Mouse (Mus musculus): ENCODE data around the gene Daxx.

DNA sequence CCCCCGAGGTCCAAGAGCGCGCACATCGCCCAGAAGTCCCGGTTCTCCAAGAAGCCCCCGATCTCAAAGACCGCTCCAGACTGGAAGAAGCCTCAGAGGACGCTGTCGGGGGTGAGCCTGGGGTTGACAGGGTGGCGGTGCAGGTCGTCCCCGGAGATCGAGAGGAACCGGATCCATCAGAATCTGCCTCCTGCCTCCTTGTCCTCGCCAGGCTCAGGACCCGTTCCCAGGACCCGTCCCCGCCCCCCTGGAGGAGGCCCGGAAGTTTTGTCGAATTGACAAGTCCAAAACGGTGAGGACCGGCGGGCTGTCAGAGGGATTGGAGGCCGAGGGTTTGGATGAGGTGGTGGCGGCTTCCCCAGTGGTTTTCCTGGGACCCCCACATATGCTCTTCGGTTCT lies 31.8 kb downstream of the Daxx start:
- TF ChIP-seq CTCF (IDR thresholded peaks at IDR 0.05; ENCODE audit: borderline replicate concordance, control insufficient read depth, extremely low read depth, insufficient read depth, low read length, poor library complexity), result no peak
- TF ChIP-seq POLR2A (IDR thresholded peaks at IDR 0.05; ENCODE audit: control insufficient read depth, extremely low read depth, insufficient read depth, low read length, poor library complexity), result no peak

Measured in thymus, adult 2 months (tissue).